Mouse (Mus musculus): ENCODE results near the gene Mybphl. TPM values are rescaled to one million over a fixed set of nuclear protein-coding genes. Genes with fewer than 3 reads are reported as not detected.

Gene Mybphl
- polyA plus RNA-seq, 1 experiment = not detected

DNA sequence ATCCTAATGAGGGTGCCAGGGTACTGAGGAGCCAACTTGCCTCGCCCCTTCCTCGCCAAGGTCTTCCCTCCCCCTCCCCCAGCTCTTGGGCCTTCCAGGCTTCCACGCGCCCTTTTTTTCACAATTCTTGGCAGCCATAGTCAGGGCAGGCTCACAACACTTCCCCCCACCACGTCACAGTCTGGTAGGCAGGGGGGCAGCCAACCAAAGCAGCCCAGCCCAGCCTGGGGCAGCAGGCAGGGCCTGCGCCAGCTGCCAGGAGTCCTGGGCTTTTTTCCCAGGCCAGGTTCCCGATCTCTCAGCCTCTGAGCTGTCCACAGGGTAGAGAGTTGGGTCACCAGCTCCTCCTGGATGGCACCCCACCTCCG lies 47.0 kb downstream of the Mybphl start:
- Histone ChIP-seq H3K27ac (ENCODE audit: insufficient read depth, low read length) (no peak overlapping the region), H3K9ac (ENCODE audit: low read depth, poor library complexity, severe bottlenecking) (no peak overlapping the region), H3K36me3 (ENCODE audit: control insufficient read depth, insufficient read depth, low read length, poor library complexity, severe bottlenecking) (no peaks in the 10 kb centered on the region), H3K4me1 (ENCODE audit: control insufficient read depth, insufficient read depth, low read length) (peaks cover 3% of the 10 kb centered on the region), H3K9me3 (replicated peaks; ENCODE audit: control insufficient read depth, insufficient read depth, low read length, poor library complexity, severe bottlenecking) (no peaks in the 10 kb centered on the region), H3K4me3 (ENCODE audit: low read depth, low read length) (no peak overlapping the region), H3K27me3 (ENCODE audit: control insufficient read depth, insufficient read depth, low read length, poor library complexity, severe bottlenecking) (no peaks in the 10 kb centered on the region)
- TF ChIP-seq CTCF (IDR thresholded peaks at IDR 0.05; ENCODE audit: low read depth, low read length) (no peak), POLR2A (IDR thresholded peaks at IDR 0.05; ENCODE audit: insufficient read depth, low read length) (no peak), EP300 (IDR thresholded peaks at IDR 0.05; ENCODE audit: insufficient read depth, low read depth, low read length) (no peak)

DNA sequence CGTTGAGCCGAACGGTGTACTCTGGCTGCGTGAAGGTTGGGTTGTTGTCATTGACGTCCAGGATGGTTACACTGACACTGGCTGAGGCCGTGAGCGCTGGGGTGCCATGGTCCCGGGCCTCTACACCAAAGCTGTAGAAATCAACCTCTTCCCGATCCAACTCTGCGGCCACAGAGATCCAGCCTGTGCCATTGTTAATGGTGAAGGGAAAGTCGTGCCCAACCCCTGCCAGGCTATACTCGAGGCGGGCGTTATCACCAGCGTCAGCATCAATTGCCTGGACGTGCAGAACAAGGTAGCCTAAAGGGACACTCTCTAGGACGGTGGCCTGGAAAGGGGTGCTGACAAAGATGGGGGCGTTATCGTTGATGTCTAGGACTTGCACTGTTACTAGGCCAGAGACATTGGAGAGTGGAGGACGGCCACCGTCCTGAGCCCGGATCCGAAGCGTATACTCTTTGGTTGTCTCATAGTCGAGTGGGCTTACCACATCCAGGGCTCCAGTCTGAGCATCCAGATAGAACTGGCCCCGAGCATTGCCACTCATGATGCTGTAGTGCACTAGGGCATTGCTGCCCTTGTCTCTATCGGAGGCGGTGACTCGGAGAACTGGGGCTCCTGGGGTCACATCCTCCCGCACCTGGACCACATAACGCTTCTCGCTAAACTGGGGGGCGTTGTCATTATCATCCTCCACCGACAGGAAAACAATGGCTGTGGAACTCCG lies 49.1 kb downstream of the Mybphl start:
- Histone ChIP-seq H3K27me3 (ENCODE audit: control insufficient read depth, insufficient read depth, low read length, poor library complexity, severe bottlenecking) (no peaks in the 10 kb centered on the region), H3K36me3 (ENCODE audit: control insufficient read depth, insufficient read depth, low read length, poor library complexity, severe bottlenecking) (no peaks in the 10 kb centered on the region), H3K4me3 (ENCODE audit: low read depth, low read length) (no peak overlapping the region), H3K9me3 (replicated peaks; ENCODE audit: control insufficient read depth, insufficient read depth, low read length, poor library complexity, severe bottlenecking) (no peaks in the 10 kb centered on the region), H3K4me1 (ENCODE audit: control insufficient read depth, insufficient read depth, low read length) (no peaks in the 10 kb centered on the region), H3K27ac (ENCODE audit: insufficient read depth, low read length) (no peak overlapping the region), H3K9ac (ENCODE audit: low read depth, poor library complexity, severe bottlenecking) (no peak overlapping the region)
- TF ChIP-seq CTCF (IDR thresholded peaks at IDR 0.05; ENCODE audit: low read depth, low read length) (no peak), POLR2A (IDR thresholded peaks at IDR 0.05; ENCODE audit: insufficient read depth, low read length) (no peak), EP300 (IDR thresholded peaks at IDR 0.05; ENCODE audit: insufficient read depth, low read depth, low read length) (no peak)

DNA sequence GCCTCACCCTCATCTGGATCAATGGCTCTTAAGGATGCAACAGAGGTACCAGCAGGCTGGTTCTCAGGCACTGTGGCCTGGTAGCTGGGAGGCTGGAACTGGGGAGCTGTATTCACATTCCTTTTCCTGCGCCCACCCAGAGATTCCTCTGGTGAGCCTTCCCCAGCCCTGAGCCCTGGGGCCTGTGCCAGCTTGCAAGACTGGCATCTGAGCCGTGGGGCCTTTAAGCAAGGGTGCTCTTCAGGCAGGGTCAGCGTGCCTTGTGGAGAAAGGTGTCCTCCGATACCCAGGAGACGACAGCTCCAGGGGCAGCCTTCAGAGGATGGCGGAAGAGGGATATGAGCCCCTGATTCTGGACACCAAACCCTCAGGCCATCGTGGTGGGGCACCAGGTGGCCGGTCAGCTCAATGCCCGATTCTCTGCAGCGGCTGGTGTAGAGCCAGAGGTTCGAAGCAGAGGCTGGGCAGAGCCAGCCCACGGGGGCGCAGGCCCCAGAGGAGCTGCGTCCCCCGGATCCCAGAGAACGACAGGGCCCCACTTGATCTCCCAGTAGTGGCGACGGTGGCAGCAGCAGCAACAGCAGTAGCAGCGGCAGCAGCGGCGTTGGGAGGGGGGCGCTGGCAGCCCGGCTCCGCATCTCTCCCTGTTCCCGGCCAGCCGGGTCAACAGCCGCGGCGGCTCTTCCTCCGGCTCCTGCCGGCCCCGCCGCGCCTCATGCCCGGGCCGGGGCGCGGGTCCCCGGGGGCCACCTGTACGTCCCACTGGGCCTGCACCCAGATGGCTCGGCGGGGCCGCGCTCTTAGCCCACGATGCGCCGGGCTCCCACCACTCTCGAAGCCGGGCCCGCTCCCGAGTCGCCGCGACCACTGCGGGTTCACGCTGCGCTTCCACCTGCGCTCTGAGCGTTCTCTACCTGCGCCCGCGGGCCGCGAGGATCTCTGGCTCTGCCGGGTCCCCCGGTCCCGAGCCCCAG lies 50.4 kb downstream of the Mybphl start, which contains the start of gene Celsr2:
Celsr2 (minus strand) TSS at position 696 of the 974 bp plus-strand sequence.
- Histone ChIP-seq H3K27me3 (ENCODE audit: control insufficient read depth, insufficient read depth, low read length, poor library complexity, severe bottlenecking) (no peaks in the 10 kb centered on the region), H3K4me1 (ENCODE audit: control insufficient read depth, insufficient read depth, low read length) (no peaks in the 10 kb centered on the region), H3K9me3 (replicated peaks; ENCODE audit: control insufficient read depth, insufficient read depth, low read length, poor library complexity, severe bottlenecking) (no peaks in the 10 kb centered on the region), H3K36me3 (ENCODE audit: control insufficient read depth, insufficient read depth, low read length, poor library complexity, severe bottlenecking) (no peaks in the 10 kb centered on the region), H3K9ac (ENCODE audit: low read depth, poor library complexity, severe bottlenecking) (peak within 1 kb of the TSS; percentile 86), H3K4me3 (ENCODE audit: low read depth, low read length) (peak within 1 kb of the TSS; percentile 55), H3K27ac (ENCODE audit: insufficient read depth, low read length) (no peak within 1 kb of the TSS)
- no peak for TF ChIP-seq POLR2A (IDR thresholded peaks at IDR 0.05; ENCODE audit: insufficient read depth, low read length)
- TF ChIP-seq EP300 (IDR thresholded peaks at IDR 0.05; ENCODE audit: insufficient read depth, low read depth, low read length) = no peak
- TF ChIP-seq CTCF (IDR thresholded peaks at IDR 0.05; ENCODE audit: low read depth, low read length) = no peak

DNA sequence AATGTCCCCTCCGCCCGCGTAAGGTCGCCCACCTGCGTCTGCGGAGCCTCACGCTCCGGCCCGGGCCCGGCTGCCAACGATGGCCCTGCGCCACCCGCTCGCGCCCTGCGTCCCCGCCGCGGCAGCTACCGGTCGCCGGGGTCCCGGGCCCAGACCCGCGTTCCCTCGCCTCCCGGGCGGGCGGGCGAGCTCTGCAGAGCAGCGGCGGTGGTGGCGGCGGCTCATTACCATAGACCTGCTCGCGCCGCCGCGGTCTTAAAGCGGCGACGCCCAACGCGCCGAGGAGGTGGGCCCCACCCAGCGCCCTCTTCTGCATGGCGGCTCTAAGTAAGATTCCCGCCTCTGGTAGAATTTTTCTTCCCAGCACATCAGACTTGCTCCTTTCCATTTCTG lies 51.1 kb downstream of the Mybphl start:
- Histone ChIP-seq H3K9ac (ENCODE audit: low read depth, poor library complexity, severe bottlenecking) (peak overlapping the region; percentile 86), H3K9me3 (replicated peaks; ENCODE audit: control insufficient read depth, insufficient read depth, low read length, poor library complexity, severe bottlenecking) (no peaks in the 10 kb centered on the region), H3K4me1 (ENCODE audit: control insufficient read depth, insufficient read depth, low read length) (no peaks in the 10 kb centered on the region), H3K4me3 (ENCODE audit: low read depth, low read length) (peak overlapping the region; percentile 55), H3K27ac (ENCODE audit: insufficient read depth, low read length) (no peak overlapping the region), H3K27me3 (ENCODE audit: control insufficient read depth, insufficient read depth, low read length, poor library complexity, severe bottlenecking) (no peaks in the 10 kb centered on the region), H3K36me3 (ENCODE audit: control insufficient read depth, insufficient read depth, low read length, poor library complexity, severe bottlenecking) (no peaks in the 10 kb centered on the region)
- TF ChIP-seq EP300 (IDR thresholded peaks at IDR 0.05; ENCODE audit: insufficient read depth, low read depth, low read length) = no peak

DNA sequence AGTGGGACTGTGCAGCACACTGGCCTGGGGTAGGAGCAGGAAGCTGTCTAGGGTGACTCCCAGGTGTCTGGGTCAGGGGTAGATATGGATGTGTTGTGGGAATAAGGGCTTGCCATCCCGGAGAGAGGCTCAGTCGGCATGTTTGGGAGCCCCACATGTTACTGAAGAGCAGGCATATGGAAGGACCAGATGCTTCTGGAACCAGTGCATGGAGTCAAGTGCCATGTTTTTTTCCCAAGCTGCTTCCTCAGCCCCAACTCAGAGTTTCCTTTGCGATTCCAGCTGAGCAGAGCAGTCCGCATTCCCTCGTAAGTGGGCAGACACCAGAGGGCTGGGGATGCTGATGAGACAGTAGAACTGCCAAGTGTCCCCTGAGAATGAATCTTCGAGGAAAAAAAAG lies 58.3 kb downstream of the Mybphl start:
- no peak overlapping the region for H3K4me3 ChIP-seq (ENCODE audit: low read depth, low read length)
- H3K27ac ChIP-seq (ENCODE audit: insufficient read depth, low read length) = no peak overlapping the region
- no peaks in the 10 kb centered on the region for H3K27me3 ChIP-seq (ENCODE audit: control insufficient read depth, insufficient read depth, low read length, poor library complexity, severe bottlenecking)
- no peak for TF ChIP-seq EP300 (IDR thresholded peaks at IDR 0.05; ENCODE audit: insufficient read depth, low read depth, low read length)
- TF ChIP-seq POLR2A (IDR thresholded peaks at IDR 0.05; ENCODE audit: insufficient read depth, low read length) = no peak
- TF ChIP-seq CTCF (IDR thresholded peaks at IDR 0.05; ENCODE audit: low read depth, low read length) = no peak
- no peaks in the 10 kb centered on the region for H3K9me3 ChIP-seq (replicated peaks; ENCODE audit: control insufficient read depth, insufficient read depth, low read length, poor library complexity, severe bottlenecking)
- H3K9ac ChIP-seq (ENCODE audit: low read depth, poor library complexity, severe bottlenecking) = no peak overlapping the region
- H3K4me1 ChIP-seq (ENCODE audit: control insufficient read depth, insufficient read depth, low read length) = peaks cover 1% of the 10 kb centered on the region
- peaks cover 21% of the 10 kb centered on the region for H3K36me3 ChIP-seq (ENCODE audit: control insufficient read depth, insufficient read depth, low read length, poor library complexity, severe bottlenecking)
